Mouse (Mus musculus) stomach, embryonic 15.5 days (tissue): ENCODE measurements around the gene Macc1. TPM values are rescaled to one million over a fixed set of nuclear protein-coding genes. Genes with fewer than 3 reads are reported as not detected.

Experiments
- ATAC-seq: fragments of 200-750 bp; cut with Nextera tagmentation; 2 replicates; pipeline ENCODE4 v1.8.0; 2017; ENCODE audit warnings: low read depth, moderate number of reproducible peaks, moderate TSS enrichment; ENCODE audit not compliant: insufficient read depth, low FRiP score
- H3K27ac ChIP-seq: fragments of 300-500 bp; sonication (generic); 2 replicates; pipeline ENCODE4 v1.5.1; 2015; ENCODE audit warnings: mild to moderate bottlenecking, inconsistent platforms
- H3K27me3 ChIP-seq: fragments of 300-500 bp; sonication (generic); replicated peaks from 2 replicates; pipeline ENCODE4 v1.6.1; 2015; ENCODE audit warnings: inconsistent platforms
- H3K36me3 ChIP-seq: fragments of 300-500 bp; sonication (generic); 2 replicates; pipeline ENCODE4 v1.6.1; 2015; ENCODE audit warnings: inconsistent platforms
- H3K4me1 ChIP-seq: fragments of 300-500 bp; sonication (generic); 2 replicates; pipeline ENCODE4 v1.6.1; 2015; ENCODE audit warnings: inconsistent platforms
- H3K4me2 ChIP-seq: fragments of 300-500 bp; sonication (generic); 2 replicates; pipeline ENCODE4 v1.6.1; 2015; ENCODE audit warnings: mild to moderate bottlenecking, inconsistent platforms
- H3K4me3 ChIP-seq: fragments of 300-500 bp; sonication (generic); replicated peaks from 2 replicates; pipeline ENCODE4 v1.5.1; 2015; ENCODE audit warnings: inconsistent platforms
- H3K9ac ChIP-seq: fragments of 300-500 bp; sonication (generic); 2 replicates; pipeline ENCODE4 v1.6.1; 2015; ENCODE audit warnings: inconsistent platforms
- H3K9me3 ChIP-seq: fragments of 300-500 bp; sonication (generic); 2 replicates; pipeline ENCODE4 v1.6.1; 2016; ENCODE audit warnings: inconsistent platforms
- whole genome bisulfite sequencing: fragments of 180-500 bp; shearing (Covaris S2); methylation state at CpG from one replicate; pipeline ENCODE4 v1.1.7; 2015; 5-methylcytosine and 5-hydroxymethylcytosine counted together
- polyA plus RNA-seq: library from polyadenylated mRNA; unstranded; fragments of >200 nt; fragmentation: Nextera tagmentation; extraction: Ambion mirVana; gene quantifications from 2 replicates; pipeline ENCODE4 v1.2.1, GENCODE M21; 2015

The Macc1 gene
- 4.9 TPM in 2 replicates for polyA plus RNA-seq

DNA sequence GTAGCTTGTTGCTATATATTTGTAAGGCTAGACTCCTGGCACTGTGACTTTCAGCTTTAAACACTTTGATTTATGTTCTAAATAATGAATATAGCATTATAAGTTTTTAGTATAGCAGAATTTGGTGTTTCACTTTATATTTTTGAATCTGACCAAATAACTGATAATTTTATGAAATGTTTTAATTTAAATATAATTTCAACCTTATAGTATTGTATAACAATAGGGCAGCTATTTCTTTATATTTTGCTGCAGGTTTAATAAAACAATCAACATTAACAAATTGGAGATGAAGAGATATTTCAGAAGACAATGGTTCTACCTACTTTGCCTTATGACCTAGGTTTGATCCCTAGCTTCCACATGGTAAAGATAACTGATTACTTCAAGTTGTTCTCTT lies at the start of gene Macc1:
Gene Macc1 (plus strand): TSS at position 301 of the 400 bp plus-strand sequence.
- Histone ChIP-seq H3K9me3 (no peaks in the 10 kb centered on the region), H3K27me3 (no peaks in the 10 kb centered on the region), H3K4me3 (no peak within 1 kb of the TSS), H3K4me1 (no peaks in the 10 kb centered on the region), H3K27ac (no peak within 1 kb of the TSS), H3K9ac (no peak within 1 kb of the TSS), H3K36me3 (no peaks in the 10 kb centered on the region), H3K4me2 (no peak within 1 kb of the TSS)
- ATAC-seq, result no peak

DNA sequence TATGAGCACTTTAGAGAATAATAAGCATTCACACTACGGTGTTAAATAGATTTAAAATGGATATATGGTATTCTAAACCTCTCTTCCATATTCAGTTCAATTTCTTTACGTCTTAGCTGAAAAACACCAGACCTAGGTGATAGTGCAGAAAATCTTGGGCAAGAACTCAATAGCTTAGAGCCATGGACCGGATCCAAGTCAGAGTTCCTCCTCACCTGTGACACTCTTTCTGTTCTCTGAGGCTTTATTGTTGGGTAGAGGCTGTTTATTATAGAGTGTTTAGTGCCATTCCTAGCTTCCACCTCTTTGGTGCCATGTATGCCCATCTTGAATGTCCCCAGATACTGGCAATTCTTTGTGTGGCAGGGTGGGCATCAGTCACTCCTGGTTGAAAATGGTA lies 49.6 kb upstream of the Macc1 start:
- no peaks in the 10 kb centered on the region for H3K27me3 ChIP-seq
- H3K4me2 ChIP-seq, result no peak overlapping the region
- whole genome bisulfite sequencing, result 83% methylated on average over 3 of the region's 3 CpGs
- ATAC-seq, result no peak
- no peaks in the 10 kb centered on the region for H3K9me3 ChIP-seq
- no peak overlapping the region for H3K4me3 ChIP-seq
- no peaks in the 10 kb centered on the region for H3K36me3 ChIP-seq
- H3K27ac ChIP-seq, result no peak overlapping the region
- no peaks in the 10 kb centered on the region for H3K4me1 ChIP-seq
- H3K9ac ChIP-seq, result no peak overlapping the region

DNA sequence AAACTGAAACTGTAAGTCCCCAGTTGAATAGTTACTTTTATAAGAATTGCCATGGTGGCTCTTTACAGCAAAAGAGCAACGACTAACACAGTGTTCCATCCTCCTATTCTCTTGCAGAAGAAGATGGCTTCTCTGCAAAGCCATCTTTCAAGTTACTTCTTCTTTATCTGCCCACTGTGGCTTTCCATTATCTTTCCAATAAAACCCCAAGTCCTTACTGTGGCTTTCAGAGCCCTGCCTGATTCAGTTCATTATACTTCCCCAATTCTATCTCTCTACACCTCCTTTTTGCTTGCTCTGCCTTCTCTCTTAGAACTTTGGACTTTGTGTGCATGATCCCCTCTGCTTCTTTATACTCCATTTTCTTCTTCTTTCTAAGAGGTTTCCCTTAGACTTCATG lies 45.3 kb upstream of the Macc1 start:
- H3K27ac ChIP-seq, result no peak overlapping the region
- H3K9ac ChIP-seq, result no peak overlapping the region
- H3K36me3 ChIP-seq, result no peaks in the 10 kb centered on the region
- no peak for ATAC-seq
- no peak overlapping the region for H3K4me3 ChIP-seq
- no peaks in the 10 kb centered on the region for H3K4me1 ChIP-seq
- H3K27me3 ChIP-seq, result no peaks in the 10 kb centered on the region
- no peaks in the 10 kb centered on the region for H3K9me3 ChIP-seq
- WGBS, result 59% methylated on average over 1 of the region's 1 CpGs
- H3K4me2 ChIP-seq, result no peak overlapping the region

DNA sequence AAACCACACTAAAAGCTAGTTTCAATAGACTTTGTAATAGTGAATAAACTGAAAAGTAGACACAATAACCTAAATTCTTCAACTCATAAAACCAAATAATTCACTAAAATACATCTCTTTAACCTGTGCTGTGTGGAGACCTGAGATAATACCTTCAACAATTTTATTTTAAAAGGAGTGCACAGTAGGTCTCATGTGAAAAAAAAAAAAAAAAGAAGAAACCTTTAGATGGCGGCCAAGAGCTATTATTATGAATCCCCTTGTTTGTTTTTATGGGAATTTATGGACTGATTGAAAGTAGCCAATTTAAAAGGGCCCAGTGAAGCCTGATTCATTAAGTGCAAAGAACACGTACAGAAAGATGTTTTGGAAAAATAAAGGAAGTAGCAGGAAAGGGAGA lies 44.0 kb upstream of the Macc1 start:
- Histone ChIP-seq H3K4me1 (no peaks in the 10 kb centered on the region), H3K27ac (no peak overlapping the region), H3K9me3 (no peaks in the 10 kb centered on the region), H3K36me3 (no peaks in the 10 kb centered on the region), H3K4me3 (no peak overlapping the region), H3K4me2 (no peak overlapping the region), H3K27me3 (no peaks in the 10 kb centered on the region), H3K9ac (no peak overlapping the region)
- ATAC-seq, result no peak
- WGBS, result 73% methylated on average over 2 of the region's 2 CpGs

DNA sequence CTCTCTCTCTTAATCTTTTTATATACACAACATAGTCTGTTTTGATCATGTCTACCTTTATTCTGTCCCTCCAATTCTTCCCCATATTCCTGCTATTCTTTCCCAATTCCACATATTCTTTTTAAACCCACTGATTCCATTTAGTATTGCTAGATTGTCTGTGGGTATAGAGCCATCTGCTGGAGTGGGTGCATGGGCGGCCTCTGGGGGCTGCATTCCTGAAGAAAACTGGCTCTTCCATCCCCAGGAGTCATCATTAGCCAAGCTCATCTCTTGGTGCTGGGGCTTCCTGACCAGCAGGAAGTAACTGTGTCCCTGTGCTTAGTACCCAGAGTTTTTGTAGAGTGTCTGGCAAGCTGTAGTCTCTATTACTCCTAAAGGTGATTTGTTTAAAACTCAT lies 42.1 kb upstream of the Macc1 start:
- H3K27me3 ChIP-seq, result no peaks in the 10 kb centered on the region
- H3K36me3 ChIP-seq, result no peaks in the 10 kb centered on the region
- H3K4me3 ChIP-seq, result no peak overlapping the region
- ATAC-seq, result no peak
- 89% methylated on average over 1 of the region's 1 CpGs for WGBS
- H3K4me2 ChIP-seq, result no peak overlapping the region
- H3K9ac ChIP-seq, result no peak overlapping the region
- no peaks in the 10 kb centered on the region for H3K9me3 ChIP-seq
- no peaks in the 10 kb centered on the region for H3K4me1 ChIP-seq
- no peak overlapping the region for H3K27ac ChIP-seq

DNA sequence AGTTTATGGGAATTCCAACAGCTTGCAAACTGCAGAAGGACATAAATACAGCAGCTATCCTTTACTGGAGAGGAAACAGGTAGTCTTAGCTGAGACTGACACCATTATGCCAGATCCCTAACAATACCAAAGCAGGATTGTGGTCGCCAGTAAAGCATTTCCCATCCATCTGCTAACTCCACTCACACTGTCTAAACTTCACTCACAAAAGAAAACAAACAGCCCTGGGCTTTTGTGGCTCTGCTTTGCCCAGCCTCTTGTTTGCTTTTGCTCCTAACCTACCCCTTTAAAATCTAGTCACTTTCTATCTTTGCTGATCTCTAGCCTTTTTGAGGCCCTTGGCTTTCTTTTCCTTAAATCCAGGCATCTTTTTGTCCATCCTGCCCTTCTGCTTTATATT lies 40.5 kb upstream of the Macc1 start:
- ATAC-seq, result no peak
- 14% methylated on average over 1 of the region's 1 CpGs for WGBS
- Histone ChIP-seq H3K4me3 (no peak overlapping the region), H3K4me2 (no peak overlapping the region), H3K4me1 (no peaks in the 10 kb centered on the region), H3K27ac (no peak overlapping the region), H3K9me3 (no peaks in the 10 kb centered on the region), H3K36me3 (no peaks in the 10 kb centered on the region), H3K27me3 (no peaks in the 10 kb centered on the region), H3K9ac (no peak overlapping the region)

DNA sequence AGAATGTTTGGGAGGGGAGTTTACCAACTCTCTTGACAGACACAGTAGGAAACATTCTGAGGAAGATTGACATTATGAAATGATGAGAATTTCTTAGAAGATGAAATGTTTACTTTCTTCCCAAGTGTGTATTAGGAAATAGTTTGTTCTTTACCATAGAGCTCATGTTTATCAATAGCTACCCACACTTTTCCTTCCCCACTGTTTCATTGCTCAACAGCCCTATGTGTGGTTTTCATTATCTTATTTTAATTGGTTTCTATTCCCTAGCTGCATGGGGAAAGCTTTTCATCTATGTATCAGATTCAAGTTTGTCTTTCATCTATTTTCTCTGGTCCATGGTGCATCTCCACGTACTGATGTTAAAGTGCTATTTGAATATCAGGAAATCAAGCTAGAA lies 37.8 kb upstream of the Macc1 start:
- H3K27me3 ChIP-seq, result no peaks in the 10 kb centered on the region
- no peaks in the 10 kb centered on the region for H3K36me3 ChIP-seq
- ATAC-seq, result no peak
- H3K9me3 ChIP-seq, result no peaks in the 10 kb centered on the region
- 90% methylated on average over 1 of the region's 1 CpGs for WGBS
- H3K9ac ChIP-seq, result no peak overlapping the region
- H3K4me2 ChIP-seq, result no peak overlapping the region
- no peak overlapping the region for H3K4me3 ChIP-seq
- no peak overlapping the region for H3K27ac ChIP-seq
- H3K4me1 ChIP-seq, result no peaks in the 10 kb centered on the region

DNA sequence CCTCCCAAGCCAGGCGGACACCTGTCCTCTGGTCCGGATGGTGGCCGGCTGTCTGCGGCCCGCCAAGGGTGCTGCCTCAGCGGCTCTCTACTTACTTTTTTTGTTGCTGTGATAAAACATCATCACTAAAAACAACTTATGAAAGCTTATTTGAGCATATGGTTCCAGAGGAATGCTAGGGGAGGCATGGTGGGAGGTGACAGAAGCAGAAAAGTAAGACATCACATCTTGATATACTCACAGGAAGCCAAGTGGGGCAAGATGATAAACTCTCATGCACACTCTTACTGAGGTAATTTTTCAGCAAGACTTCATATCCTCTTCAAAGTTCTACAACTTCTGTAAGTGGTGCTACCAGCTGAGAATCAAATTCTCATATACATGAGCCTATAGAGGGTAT lies 22.5 kb upstream of the Macc1 start:
- H3K9me3 ChIP-seq, result no peaks in the 10 kb centered on the region
- H3K27me3 ChIP-seq, result no peaks in the 10 kb centered on the region
- no peak overlapping the region for H3K4me3 ChIP-seq
- no peak overlapping the region for H3K9ac ChIP-seq
- no peaks in the 10 kb centered on the region for H3K36me3 ChIP-seq
- H3K4me2 ChIP-seq, result no peak overlapping the region
- no peaks in the 10 kb centered on the region for H3K4me1 ChIP-seq
- no peak for ATAC-seq
- no peak overlapping the region for H3K27ac ChIP-seq
- 96% methylated on average over 6 of the region's 6 CpGs for WGBS

DNA sequence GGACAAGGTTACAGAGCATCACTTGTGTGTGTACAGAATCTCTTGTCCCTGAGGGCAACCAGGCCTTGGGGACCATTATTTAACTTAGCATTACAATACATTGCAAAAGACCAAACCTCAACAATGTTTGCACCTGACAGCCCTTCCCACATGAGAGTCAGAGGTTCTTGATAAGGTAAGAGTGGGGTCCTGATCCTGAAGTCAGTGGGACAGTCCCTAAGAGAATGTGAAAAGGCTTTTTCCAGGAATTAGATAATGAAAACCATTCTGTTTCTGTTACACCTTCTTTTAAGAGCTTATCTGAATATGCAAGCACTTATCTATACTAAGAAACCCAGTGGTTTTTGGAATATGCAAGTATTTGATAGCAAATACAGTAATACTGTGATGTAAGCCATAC lies 10.5 kb upstream of the Macc1 start:
- peak; percentile 83 for ATAC-seq
- no peaks in the 10 kb centered on the region for H3K36me3 ChIP-seq
- H3K4me2 ChIP-seq, result no peak overlapping the region
- H3K27me3 ChIP-seq, result no peaks in the 10 kb centered on the region
- no peaks in the 10 kb centered on the region for H3K9me3 ChIP-seq
- no peak overlapping the region for H3K4me3 ChIP-seq
- no peak overlapping the region for H3K9ac ChIP-seq
- no peaks in the 10 kb centered on the region for H3K4me1 ChIP-seq
- H3K27ac ChIP-seq, result no peak overlapping the region

DNA sequence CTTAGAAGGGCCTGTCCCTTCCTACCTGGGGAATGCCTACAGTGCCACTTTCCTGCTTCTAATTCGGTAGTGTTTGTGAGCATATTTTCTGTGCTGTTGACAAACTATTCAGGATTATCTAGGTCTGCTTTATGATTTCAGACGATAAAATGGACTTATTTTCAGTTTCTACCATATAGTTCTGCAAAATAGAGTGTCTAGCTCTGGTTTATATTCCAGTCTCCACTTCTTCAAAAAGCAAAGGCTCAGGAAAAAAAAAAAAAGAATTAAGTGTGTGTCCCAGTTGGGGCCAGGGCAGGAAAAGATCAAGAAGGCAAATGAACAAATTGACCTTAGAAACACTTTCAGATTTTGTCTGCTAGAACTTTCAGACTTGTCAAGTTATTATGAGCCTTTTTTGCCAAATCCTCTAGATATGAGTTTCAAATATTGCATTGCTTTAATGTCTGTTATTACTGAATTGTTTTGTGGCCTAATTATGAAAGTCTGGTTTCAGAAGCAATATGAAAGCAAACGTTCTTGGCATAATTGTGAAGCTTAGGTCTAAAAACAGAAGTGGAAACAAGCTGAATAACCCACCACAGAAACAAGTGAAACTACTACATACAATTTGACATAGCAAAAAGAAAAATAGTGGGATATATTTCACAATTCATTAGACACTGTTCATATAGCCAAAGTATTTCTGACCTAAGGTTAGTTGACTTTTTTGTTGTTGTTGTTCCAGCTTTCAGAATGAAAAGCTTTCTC lies 881 bp upstream of the Macc1 start:
- Histone ChIP-seq H3K4me3 (no peak overlapping the region), H3K27me3 (no peaks in the 10 kb centered on the region), H3K9ac (no peak overlapping the region), H3K27ac (no peak overlapping the region), H3K4me1 (no peaks in the 10 kb centered on the region), H3K36me3 (no peaks in the 10 kb centered on the region), H3K9me3 (no peaks in the 10 kb centered on the region), H3K4me2 (no peak overlapping the region)
- no peak for ATAC-seq
- WGBS, result 70% methylated on average over 3 of the region's 3 CpGs

DNA sequence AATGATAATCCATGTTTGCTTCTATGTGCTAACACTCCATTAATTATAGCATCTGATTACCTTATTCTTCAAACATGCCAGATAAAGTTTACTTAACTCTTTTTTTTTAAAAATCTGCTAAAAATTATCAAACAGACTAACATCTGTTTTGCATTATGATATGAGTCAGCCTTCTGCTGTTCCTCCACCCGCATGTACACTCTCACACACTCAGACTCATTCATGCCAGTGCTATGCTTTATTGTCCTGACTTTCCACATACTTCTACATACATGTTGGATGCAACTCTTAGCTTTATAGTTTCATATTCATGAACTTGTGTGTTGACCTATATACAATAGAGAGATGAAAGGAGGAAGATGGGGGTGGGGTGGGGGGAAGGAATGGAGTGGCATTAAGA lies 4.7 kb downstream of the Macc1 start:
- ATAC-seq, result no peak
- no peak overlapping the region for H3K4me2 ChIP-seq
- WGBS, result 26% methylated on average over 1 of the region's 1 CpGs

DNA sequence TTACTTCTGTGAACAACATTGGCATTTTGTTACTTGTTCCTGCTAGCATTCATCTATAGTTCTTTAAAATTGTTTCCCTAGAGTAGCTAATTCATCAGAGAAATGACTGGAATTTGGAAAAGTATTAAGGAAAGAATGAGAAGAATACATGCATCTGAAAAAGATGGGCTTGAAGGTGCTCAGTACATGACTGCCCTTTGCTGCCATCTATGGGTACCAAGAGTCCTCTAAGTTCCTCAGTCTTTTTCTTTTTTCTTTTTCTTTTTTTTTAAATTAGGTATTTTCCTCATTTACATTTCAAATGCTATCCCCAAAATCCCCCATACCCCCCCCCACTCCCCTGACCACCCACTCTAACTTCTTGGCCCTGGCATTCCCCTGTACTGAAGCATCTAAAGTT lies 11.3 kb downstream of the Macc1 start:
- Histone ChIP-seq H3K9ac (no peak overlapping the region), H3K4me3 (no peak overlapping the region), H3K27me3 (no peaks in the 10 kb centered on the region), H3K4me1 (no peaks in the 10 kb centered on the region), H3K9me3 (no peaks in the 10 kb centered on the region), H3K27ac (no peak overlapping the region), H3K36me3 (no peaks in the 10 kb centered on the region), H3K4me2 (no peak overlapping the region)
- no peak for ATAC-seq

More for the DNA sequence above, 4.7 kb downstream of the Macc1 start:
- no peaks in the 10 kb centered on the region for H3K4me1 ChIP-seq
- H3K27ac ChIP-seq, result no peak overlapping the region
- no peak overlapping the region for H3K9ac ChIP-seq
- H3K27me3 ChIP-seq, result no peaks in the 10 kb centered on the region
- H3K4me3 ChIP-seq, result no peak overlapping the region
- H3K9me3 ChIP-seq, result no peaks in the 10 kb centered on the region
- no peaks in the 10 kb centered on the region for H3K36me3 ChIP-seq

DNA sequence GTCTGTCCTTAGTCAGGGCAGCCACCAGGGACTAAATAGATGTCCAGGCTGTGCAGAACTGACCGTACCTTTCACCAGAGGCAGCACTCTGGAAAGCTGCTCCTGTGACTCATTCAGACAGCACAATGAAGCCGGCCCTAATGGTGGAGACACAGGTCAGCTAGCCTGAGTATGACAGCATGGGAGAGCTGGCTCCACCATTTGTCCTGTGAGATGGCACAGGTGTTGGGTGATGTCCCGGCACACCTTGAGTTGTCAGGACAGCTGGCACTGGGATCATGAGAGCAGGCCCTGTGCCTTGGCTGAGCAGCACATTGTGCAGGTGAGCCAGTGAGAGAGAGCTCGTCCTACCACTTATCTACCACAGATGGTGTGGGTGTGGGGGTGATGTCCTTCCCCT lies 16.6 kb downstream of the Macc1 start:
- Histone ChIP-seq H3K36me3 (no peaks in the 10 kb centered on the region), H3K4me3 (no peak overlapping the region), H3K27ac (no peak overlapping the region), H3K9ac (no peak overlapping the region), H3K27me3 (no peaks in the 10 kb centered on the region), H3K9me3 (no peaks in the 10 kb centered on the region), H3K4me2 (no peak overlapping the region), H3K4me1 (no peaks in the 10 kb centered on the region)
- ATAC-seq, result no peak
- 80% methylated on average over 4 of the region's 4 CpGs for WGBS
